In the genomic region with DNA sequence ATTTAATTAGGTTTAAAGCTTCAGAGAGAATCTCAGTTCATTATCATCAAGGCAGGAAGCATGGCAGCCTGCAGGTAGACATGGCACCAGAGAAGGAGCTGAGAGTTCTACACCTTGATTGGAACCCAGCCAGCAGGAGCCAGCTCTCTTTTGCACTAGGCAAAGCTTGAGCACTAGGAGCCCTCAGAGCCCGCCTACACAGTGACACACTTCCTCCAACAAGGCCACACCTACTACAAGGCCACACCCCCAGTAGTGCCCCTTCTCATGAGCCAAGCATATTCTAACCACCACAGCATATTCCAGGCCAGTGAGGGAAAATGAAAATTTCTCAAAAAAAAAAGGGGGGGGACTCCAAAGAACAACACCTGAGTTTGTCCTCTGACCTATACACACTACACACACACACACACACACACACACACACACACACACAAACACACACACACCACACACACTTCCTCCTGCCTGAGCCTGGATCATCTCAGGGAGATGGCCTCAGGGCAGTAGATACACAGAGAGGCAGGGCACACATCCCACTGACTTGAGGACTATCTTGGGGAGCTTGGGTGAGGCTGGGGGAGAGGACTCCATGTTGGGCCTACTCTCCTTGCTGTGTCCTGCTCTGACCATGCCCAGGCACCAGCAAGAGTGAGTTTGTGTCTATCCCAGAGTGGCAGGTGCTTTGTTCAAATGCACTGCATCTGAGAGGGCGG, we compare ENCODE assay signal across 12 mouse cellular contexts. TPM values are rescaled to one million over a fixed set of nuclear protein-coding genes. Genes with fewer than 3 reads are reported as not detected.
DNase-seq lines count a peak whose midpoint lies in the region; ATAC-seq lines count a peak whose summit lies in the region.
"Had no signal": no experiment of that assay in that cellular context is flagged by ENCODE, and none has a peak within 500 bp of the region (broad histone marks: within the 10 kb centered on the region; RNA-seq: fewer than 3 reads in every experiment).

No protein-coding gene starts in this region.

- no peak overlapping the region for H3K4me3 ChIP-seq in forebrain, embryonic 14.5 days (ENCODE audit: low read depth, low read length)
- H3K4me3 ChIP-seq: megakaryocyte, embryonic 14.5 days had no signal

- no peaks in the 10 kb centered on the region for H3K9me3 ChIP-seq in forebrain, embryonic 14.5 days (replicated peaks; ENCODE audit: control insufficient read depth, low read length)

- 56% methylated on average over 2 of the region's 2 CpGs for WGBS in forebrain, embryonic 14.5 days

- H3K36me3 ChIP-seq in forebrain, embryonic 14.5 days (ENCODE audit: control insufficient read depth, insufficient read depth, low read length), result no peaks in the 10 kb centered on the region

- H3K4me2 ChIP-seq in forebrain, embryonic 14.5 days (ENCODE audit: low read length), result no peak overlapping the region

- H3K4me1 ChIP-seq in forebrain, embryonic 14.5 days (ENCODE audit: control insufficient read depth, insufficient read depth, low read length), result peaks cover 16% of the 10 kb centered on the region
- H3K4me1 ChIP-seq: megakaryocyte, embryonic 14.5 days had no signal

- ATAC-seq in cerebellum, adult (ENCODE audit: insufficient number of reproducible peaks, low FRiP score, low TSS enrichment), result no peak
- ATAC-seq in forebrain, embryonic 14.5 days, result no peak
- peak; percentile 40 for ATAC-seq in megakaryocyte progenitor cell, adult 5-6 weeks (replicated peaks; ENCODE audit: poor library complexity)

- H3K27me3 ChIP-seq in forebrain, embryonic 14.5 days (replicated peaks; ENCODE audit: control insufficient read depth, insufficient read depth, low read length), result no peaks in the 10 kb centered on the region

- no peak overlapping the region for H3K9ac ChIP-seq in forebrain, embryonic 14.5 days (ENCODE audit: low read length)

- DNase-seq in cerebellum, adult 11 months, result peak; percentile 15
- DNase-seq in lung, postnatal 10 days, result peak; percentile 25
- no peak for DNase-seq in lung, postnatal 25 days (ENCODE audit: low spot score)
- DNase-seq in forebrain, embryonic 14.5 days (ENCODE audit: low spot score), result peak; percentile 36
- DNase-seq in natural killer cell, adult 2 months (ENCODE audit: low spot score in 2 of 2), result no peak
- DNase-seq in embryo, embryonic 11 days, result no peak
- DNase-seq: adrenal gland, postnatal 36 days; spleen, adult 18-20 months had no signal

- H3K27ac ChIP-seq in forebrain, embryonic 14.5 days (ENCODE audit: low read depth, low read length), result peak overlapping the region; percentile 77
- H3K27ac ChIP-seq: kidney, postnatal 0 days had no signal

RNA-seq across cellular contexts. Expression of gene Fcnb, which starts 16.7 kb away (rescaled TPM):
- polyA plus RNA-seq in forebrain, embryonic 14.5 days (2014; fragmentation: Nextera tagmentation; extraction: Ambion mirVana), result not detected in 2 replicates
- total RNA-seq in megakaryocyte progenitor cell, adult 5-6 weeks (2015), result 149 and 237 TPM in 2 replicates
- 92.7 and 139 TPM in 2 replicates for total RNA-seq in megakaryocyte progenitor cell, adult 5-6 weeks (2017)
- total RNA-seq: adrenal gland, postnatal 36 days had no signal
- polyA plus RNA-seq: kidney, postnatal 0 days had no signal

Comparison
In these comparisons a context has a peak if more than half of its experiments do, and no peak if none do; other contexts are left out.
1. DNase-seq: peak in cerebellum, adult 11 months (single experiment), lung, postnatal 10 days (single experiment) and forebrain, embryonic 14.5 days (single experiment); none in lung, postnatal 25 days (single experiment), natural killer cell, adult 2 months (0 of 2) and embryo, embryonic 11 days (single experiment).